Mouse (Mus musculus) layer of hippocampus, postnatal 10 days (tissue): ENCODE data around the gene Plek. TPM values are rescaled to one million over a fixed set of nuclear protein-coding genes. Genes with fewer than 3 reads are reported as not detected.

Experiments used
- DNase-seq, 2 experiments: peaks; one replicate each; pipeline ENCODE4 v3.0.0; 2021; ENCODE audit warnings: low spot score in 2 of 2
- total RNA-seq, 2 experiments: library from RNA; stranded (reverse); gene quantifications; 2 replicates each; pipeline ENCODE4 v1.2.3; 2021

Plek gene
- total RNA-seq, 2 experiments from 2014 or later: 4.5 to 4.6 TPM

DNA sequence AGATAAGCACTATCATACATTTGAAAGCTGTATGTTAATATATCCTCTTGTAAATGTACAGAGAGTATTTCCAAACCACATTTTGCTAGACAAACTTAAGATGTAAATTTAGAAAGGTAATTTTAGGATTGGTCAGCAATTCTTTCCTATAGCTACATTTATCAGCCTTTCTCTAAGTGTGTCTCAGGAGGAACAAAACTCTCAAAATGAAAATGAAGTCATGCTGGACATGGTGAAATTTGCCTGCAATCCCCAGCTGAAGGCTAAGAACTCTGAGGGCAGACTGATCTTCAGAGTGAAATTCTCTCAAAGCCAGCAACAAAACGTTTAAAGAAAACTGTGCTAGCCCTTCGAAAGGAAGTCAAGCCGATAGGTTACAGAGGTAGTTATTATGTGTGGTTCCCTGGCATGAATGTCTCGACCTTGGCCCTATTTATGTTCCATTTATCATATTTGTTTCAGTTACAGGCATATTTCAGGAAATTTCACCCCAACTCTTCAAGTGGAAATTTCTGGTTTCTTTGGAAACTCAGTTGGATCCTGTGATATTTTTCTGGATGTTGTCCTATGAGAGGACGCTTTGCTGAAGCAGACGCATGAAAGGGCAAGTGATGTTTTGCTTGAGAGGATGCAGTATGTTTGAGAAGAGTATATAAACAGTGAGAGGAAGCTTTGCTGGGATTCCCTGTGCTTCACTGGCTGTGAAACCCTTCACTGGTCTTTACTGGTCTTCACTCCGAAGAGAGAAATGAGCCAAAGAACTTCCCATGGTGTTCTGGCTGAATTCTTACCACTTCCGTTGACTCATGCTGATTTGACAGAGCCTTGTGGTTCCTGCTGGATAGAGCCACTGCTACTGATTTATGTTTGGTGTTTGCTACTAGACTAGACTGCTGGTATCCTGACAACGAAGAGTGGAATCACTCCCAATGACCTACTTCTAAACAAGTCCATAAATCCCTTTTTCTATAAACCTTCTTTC lies 51.5 kb downstream of the Plek start:
- DNase-seq: no peak

GRCm38 (mm10) chr11:16999933-17000332 lies 52.2 kb downstream of the Plek start:
- no peak for DNase-seq

DNA sequence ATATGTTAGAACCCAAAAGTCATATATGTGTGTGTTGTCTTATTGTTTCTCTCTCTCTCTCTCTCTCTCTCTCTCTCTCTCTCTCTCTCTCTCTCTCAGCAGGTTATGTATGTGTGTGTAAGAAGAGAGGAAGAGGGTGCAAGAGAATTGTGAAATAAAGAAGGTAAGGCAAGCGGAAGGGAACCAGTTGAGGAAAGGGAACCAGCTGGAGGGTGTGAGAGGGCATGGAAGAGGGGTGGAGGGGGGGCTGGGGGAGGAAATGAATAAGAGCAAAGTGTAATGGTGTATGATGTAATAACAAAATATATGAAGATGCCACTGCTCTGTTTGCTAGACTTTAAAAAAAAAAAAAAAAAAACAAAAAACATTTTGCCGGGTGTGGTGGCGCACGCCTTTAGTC lies 52.8 kb downstream of the Plek start:
- no peak for DNase-seq

DNA sequence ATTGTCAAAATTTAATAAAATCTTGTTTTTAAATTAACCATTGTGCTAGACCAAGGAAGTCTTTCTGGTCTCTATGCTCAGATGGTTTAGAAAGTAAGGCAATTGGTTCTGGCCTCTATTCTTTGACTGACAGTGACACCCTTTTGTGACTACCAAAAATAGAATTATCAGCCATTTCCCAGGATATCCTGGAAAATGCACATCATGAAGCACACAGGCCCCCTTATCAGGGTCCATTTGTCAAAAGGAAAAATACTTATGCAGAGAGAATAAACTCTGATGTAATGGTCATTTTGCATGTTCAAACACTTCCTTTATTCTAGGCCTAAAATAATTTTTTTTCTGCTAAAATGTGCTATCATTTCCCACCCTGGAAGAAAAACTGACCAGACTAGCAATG lies 54.7 kb downstream of the Plek start:
- no peak for DNase-seq

GRCm38 (mm10) chr11:16996818-16997217 lies 55.4 kb downstream of the Plek start:
- no peak for DNase-seq

- no peak for DNase-seq
These were observed 59.3 kb downstream of the Plek start for GRCm38 (mm10) chr11:16992880-16993279.

- no peak for DNase-seq
These were observed 62.3 kb downstream of the Plek start for GRCm38 (mm10) chr11:16989885-16990284.

GRCm38 (mm10) chr11:16987745-16988328 lies 64.3 kb downstream of the Plek start:
- no peak for DNase-seq

GRCm38 (mm10) chr11:16986550-16987187 lies 65.5 kb downstream of the Plek start:
- no peak for DNase-seq

DNA sequence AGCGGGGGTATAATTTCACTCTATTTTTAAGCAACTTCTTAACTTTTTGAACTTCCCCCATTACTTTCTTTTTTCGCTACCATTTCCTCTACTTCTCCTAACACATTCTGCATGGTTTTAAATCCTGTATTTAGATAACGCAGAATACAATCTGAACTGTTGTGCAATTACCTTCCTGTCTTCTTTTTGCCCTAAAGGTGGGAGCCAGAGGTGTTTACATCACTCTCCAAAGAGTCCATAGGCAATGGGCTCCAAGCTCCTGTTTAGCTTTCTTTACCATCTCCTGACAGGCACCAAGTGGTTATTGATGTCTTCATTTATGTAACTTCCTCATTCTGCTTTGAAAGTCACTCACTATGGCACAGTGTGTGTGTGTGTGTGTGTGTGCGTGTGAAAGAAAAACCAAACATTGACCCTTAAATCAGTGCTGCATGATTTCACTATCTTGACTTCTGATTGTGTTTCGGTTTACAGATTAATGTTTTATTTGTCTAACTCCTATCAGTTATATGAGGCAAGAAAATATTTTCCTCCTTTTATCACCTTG lies 73.9 kb downstream of the Plek start:
- DNase-seq: no peak

- DNase-seq: no peak
These were observed 74.6 kb downstream of the Plek start for GRCm38 (mm10) chr11:16977611-16978010.

- DNase-seq: no peak
These were observed 75.2 kb downstream of the Plek start for GRCm38 (mm10) chr11:16976937-16977336.

DNA sequence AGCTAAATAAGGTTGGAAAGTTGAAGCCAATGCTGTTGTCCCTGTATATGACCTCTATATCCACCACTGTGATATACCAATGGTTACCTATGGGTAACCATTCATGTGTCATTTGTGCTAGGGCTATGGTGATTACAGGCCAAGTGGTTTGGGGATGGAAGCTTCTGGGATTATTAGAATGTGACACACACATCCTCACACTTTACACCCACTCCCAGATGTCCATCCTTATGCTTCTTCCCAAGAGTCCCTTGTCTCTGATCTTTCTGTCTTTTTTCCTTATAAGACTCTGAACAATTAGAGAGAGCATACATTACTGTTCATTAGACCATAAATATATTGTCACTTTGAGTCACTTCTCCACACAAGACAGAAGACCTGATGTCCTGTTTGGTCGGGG lies 79.1 kb downstream of the Plek start:
- no peak for DNase-seq

- DNase-seq: no peak
These were observed 80.2 kb downstream of the Plek start for GRCm38 (mm10) chr11:16972027-16972426.

- DNase-seq: no peak
These were observed 82.5 kb downstream of the Plek start for GRCm38 (mm10) chr11:16969650-16970049.

DNA sequence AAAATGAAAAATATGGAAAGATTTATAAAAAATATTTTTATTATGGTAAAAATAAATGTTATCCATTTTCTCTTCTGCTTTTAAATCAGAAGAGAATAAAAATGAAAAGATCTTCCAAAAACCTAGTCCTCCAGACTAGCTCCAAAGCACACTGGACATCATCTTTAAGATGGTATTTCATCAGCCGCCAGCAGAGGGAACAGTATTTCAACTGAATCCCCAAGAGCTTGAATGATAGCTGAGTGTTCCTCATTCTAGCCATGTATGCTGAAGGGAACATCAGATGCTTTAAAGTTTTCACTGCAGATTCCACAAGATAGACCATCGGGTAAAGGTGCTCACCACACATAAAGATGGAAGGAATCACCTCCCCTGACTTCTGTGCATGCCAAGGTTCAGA lies 84.4 kb downstream of the Plek start:
- peak; percentile 24 to 50 for DNase-seq

DNA sequence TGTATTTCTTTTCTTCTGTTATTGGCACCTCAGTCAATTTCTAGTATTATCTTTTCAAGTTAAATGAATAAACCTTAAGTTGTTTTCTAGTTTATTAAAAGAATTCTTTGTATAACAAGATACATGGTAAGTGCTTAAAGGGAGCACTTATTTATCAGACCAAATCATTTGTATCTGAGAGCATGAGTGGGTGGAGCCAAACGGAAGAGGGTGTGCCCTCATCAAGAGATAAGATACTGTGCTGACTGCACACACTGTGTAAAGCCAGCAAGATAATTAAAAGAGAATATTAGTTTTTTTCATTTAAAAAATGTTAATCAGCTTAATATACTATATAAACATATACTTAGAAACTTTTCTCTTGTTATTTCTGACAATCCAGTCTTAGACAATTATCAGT lies 93.7 kb downstream of the Plek start:
- DNase-seq: no peak

- no peak for DNase-seq
These were observed 95.2 kb downstream of the Plek start for GRCm38 (mm10) chr11:16957030-16957429.

DNA sequence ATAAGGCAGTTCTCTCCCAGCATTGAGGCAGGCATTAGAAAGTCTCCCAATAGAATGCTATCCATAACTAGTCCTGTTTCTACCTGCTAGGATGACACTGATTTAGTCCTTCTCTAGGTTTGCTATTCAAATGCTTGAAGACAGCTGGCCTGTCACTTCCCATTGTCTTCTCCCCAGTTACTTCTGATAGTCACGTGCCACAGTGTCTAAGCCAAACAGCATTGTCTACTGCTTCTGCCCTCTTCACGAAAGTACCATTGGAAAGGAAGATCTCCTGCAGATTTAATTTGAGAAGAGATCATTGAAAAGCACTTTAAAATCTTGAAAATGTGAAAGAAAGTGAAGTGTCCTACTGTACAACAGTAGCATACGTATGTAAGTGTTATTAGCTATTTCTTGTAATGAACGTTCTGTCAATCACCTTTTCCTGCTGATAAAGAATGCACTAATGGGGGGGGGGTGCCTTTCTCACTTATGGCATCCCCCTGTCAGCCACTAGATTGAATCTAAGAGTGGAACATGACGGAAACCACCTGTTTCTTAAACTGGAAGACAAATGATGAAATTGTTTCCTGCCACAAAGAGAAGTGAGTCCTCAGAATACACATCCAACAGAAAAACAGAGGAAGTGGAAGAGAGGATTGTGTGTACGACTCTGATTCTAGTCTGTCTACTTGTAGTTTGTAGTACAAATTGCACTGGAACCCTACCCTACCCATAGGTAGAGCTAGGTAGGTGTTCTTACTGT lies 95.9 kb downstream of the Plek start:
- DNase-seq: no peak

- no peak for DNase-seq
These were observed 100.5 kb downstream of the Plek start for GRCm38 (mm10) chr11:16951761-16952010.

GRCm38 (mm10) chr11:16950976-16951760 lies 101.0 kb downstream of the Plek start, which contains the start of gene Fbxo48:
Gene Fbxo48 (plus strand): TSS chr11:16951375.
- peak; percentile 91 to 93 for DNase-seq
